Mouse (Mus musculus) cerebellum, adult 2 months (tissue): ENCODE data around the gene Ccdc187. TPM values are rescaled to one million over a fixed set of nuclear protein-coding genes. Genes with fewer than 3 reads are reported as not detected.
A peak's percentile ranks its signal among the peaks of the same experiment; 100 is the strongest.

Experiments used
- DNase-seq, 2 experiments: peaks; one replicate each; pipeline ENCODE4 v3.0.0; 2021
- H3K27ac ChIP-seq: fragments of 200-500 bp; 2 replicates; pipeline ENCODE4 v1.5.1; 2012; ENCODE audit warnings: low read length, control low read depth, inconsistent platforms; ENCODE audit not compliant: insufficient read depth
- H3K27me3 ChIP-seq: fragments of 200-500 bp; 2 replicates; pipeline ENCODE4 v1.6.1; 2012; ENCODE audit warnings: inconsistent platforms, mild to moderate bottlenecking, low read length, moderate library complexity; ENCODE audit not compliant: control insufficient read depth, insufficient read depth
- H3K4me1 ChIP-seq: fragments of 200-500 bp; 2 replicates; pipeline ENCODE4 v1.6.1; 2011; ENCODE audit warnings: low read length; ENCODE audit not compliant: control insufficient read depth, insufficient read depth
- H3K4me3 ChIP-seq: fragments of 200-500 bp; replicated peaks from 2 replicates; pipeline ENCODE3; 2011; ENCODE audit warnings: mild to moderate bottlenecking, low read depth, low read length, control low read depth; ENCODE audit not compliant: insufficient read depth
- CTCF ChIP-seq: fragments of 200-500 bp; IDR thresholded peaks from 2 replicates; pipeline ENCODE4 v1.5.1; 2011; ENCODE audit warnings: low read depth, mild to moderate bottlenecking, control low read depth, low read length, moderate library complexity, borderline replicate concordance; ENCODE audit not compliant: insufficient read depth
- POLR2A ChIP-seq: fragments of 200-500 bp; IDR thresholded peaks from 2 replicates; pipeline ENCODE4 v1.6.1; 2011; ENCODE audit warnings: low read length, control low read depth, borderline replicate concordance; ENCODE audit not compliant: insufficient read depth
- WGBS: fragments of 180-500 bp; shearing (Covaris S2); methylation state at CpG from one replicate; pipeline ENCODE4 v1.1.7; 2018; 5-methylcytosine and 5-hydroxymethylcytosine counted together
- polyA plus RNA-seq: library from polyadenylated mRNA; depleted of rRNA; stranded (reverse); fragments of >200 nt; gene quantifications from 2 replicates; pipeline ENCODE4 v1.2.3, GENCODE M21; 2012

Ccdc187 gene
- polyA plus RNA-seq, 1 experiment = 3.0 TPM

DNA sequence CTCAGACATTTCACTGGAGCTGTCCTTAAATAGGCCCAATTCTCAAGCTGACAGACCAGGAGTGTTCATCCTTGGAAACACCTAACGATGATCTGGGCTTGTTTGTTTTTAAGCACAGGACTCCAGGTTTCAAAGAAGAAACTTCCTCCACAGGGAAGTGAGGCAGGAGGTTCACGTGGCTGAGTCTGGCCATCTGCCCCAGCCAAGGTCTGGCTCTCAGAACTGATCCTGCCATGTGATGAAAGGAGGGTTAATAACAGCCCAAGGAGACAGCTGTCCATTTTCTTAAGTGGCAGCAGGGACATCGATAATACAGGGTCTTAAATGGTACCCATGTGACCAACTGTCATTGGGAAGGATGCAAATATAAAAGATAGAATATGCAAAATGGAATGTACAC lies 84.8 kb downstream of the Ccdc187 start:
- H3K27ac ChIP-seq = no peak overlapping the region
- no peaks in the 10 kb centered on the region; the same call in 1 of the 2 replicates for H3K4me1 ChIP-seq
- 28% methylated on average over 3 of the region's 3 CpGs for WGBS
- DNase-seq = no peak
- H3K27me3 ChIP-seq = no peaks in the 10 kb centered on the region
- TF ChIP-seq POLR2A (no peak), CTCF (no peak)
- H3K4me3 ChIP-seq = no peak overlapping the region

DNA sequence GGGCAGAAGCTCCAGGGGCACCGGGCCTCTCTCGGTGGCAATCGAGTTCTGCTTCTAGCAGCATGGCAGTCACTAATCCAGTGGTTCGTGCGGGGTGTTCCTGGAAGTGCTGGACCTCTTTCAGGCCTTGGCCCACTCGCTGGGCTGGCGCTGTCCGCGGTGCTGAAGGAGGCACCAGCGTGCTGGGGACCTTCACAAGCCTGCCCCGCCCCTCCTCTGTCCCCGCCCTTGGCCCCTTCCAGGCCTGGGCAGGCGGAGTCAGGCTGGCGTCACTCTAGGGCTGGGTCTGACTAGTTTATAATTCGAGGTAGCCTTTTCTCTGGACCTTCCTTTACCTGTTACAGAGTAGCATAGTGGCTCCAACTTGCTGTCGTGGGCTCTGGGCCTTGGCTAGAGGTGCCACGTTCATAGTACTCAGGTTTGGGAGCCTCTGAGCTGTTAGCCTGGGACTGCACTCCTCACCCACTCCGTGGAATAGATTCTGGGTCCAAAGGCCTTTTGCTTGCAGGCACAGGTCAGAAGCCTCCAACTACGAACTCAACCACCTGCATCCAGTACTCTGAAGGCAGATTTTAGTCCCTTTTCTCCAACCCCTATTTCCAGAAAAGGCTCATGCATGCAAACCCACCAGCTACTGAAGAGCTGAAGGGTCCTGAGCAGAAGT lies 86.1 kb downstream of the Ccdc187 start, which contains the start of gene Lhx3:
Lhx3 (minus strand) TSS at position 164 of the 664 bp plus-strand sequence.
- no peaks in the 10 kb centered on the region for H3K27me3 ChIP-seq
- WGBS = 57% methylated on average over 19 of the region's 19 CpGs

DNA sequence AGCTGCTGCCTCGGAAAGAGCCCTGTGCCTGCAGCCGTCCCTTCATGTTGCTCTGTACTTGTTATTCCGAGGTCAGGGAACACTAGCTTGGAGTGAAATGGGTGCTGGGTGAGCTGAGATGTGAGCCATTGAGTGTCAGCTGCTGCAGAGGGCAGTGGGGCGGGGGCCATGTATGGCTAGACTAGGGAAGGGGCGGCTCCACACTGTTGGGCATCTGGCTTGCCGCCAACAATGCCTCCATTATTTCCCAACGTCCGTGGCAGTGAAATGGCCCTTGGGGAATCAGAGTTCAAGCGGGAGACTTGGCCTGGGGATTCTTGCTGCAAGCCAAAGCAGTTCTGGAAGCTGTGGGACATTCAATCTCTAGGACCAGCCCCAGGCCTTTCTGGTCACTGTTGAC lies 86.8 kb downstream of the Ccdc187 start:
- WGBS = 41% methylated on average over 9 of the region's 9 CpGs
- Histone ChIP-seq H3K27ac (no peak overlapping the region), H3K4me3 (no peak overlapping the region), H3K27me3 (no peaks in the 10 kb centered on the region), H3K4me1 (no peaks in the 10 kb centered on the region)
- DNase-seq = no peak
- TF ChIP-seq POLR2A (no peak), CTCF (no peak)

More for the DNA sequence above, 86.1 kb downstream of the Ccdc187 start, which contains the start of gene Lhx3:
- Histone ChIP-seq H3K4me1 (no peaks in the 10 kb centered on the region), H3K27ac (no peak within 1 kb of the TSS), H3K4me3 (no peak within 1 kb of the TSS)
- DNase-seq = peak in 1 of 2 experiments; percentile 39
- no peak for TF ChIP-seq POLR2A
- no peak for TF ChIP-seq CTCF

DNA sequence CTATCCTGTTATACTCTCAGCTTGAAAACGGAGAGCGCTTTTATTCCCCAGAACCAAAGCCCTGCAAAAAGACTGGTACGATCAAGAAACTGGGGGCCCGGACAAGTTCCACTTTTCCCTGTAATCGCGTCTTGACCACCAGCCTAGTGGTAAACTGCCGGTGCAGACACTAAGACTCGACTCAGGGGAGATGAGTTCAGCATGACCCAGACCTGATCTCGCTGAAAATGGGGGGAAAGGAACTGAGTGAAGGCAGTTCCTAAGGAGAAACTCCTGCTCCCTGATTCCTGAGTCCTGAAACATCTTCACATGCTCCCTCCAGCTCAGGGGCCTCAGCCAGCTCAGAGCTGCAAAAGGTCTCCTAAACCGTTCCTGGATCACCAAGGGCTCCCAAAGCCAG lies 88.6 kb downstream of the Ccdc187 start:
- H3K27me3 ChIP-seq = no peaks in the 10 kb centered on the region
- TF ChIP-seq POLR2A = no peak
- no peak for DNase-seq
- no peak overlapping the region for H3K4me3 ChIP-seq
- no peaks in the 10 kb centered on the region for H3K4me1 ChIP-seq
- no peak overlapping the region for H3K27ac ChIP-seq
- WGBS = 85% methylated on average over 10 of the region's 10 CpGs

DNA sequence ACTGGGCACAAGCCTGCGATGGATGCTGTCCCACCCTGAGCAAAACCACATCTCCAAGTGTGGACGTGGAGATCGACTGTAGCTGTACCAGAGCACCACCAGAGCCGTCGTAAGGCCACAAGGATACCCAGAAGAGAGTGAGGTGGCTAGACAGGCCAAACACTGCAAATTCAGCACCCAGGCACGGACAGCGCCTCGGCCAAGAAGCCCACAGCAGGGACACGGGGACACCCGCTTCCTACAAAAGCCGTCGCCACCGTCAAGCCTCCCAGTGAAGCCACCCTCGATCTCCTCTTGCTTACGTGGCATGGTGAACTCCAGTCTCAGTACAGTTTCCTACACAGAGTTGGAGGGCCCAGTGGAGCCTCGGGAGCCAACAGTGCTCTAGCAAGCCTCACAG lies 89.2 kb downstream of the Ccdc187 start:
- DNase-seq = no peak
- Histone ChIP-seq H3K4me1 (no peaks in the 10 kb centered on the region), H3K27ac (no peak overlapping the region), H3K4me3 (no peak overlapping the region), H3K27me3 (no peaks in the 10 kb centered on the region)
- 80% methylated on average over 16 of the region's 16 CpGs for WGBS
- TF ChIP-seq CTCF = no peak
- no peak for TF ChIP-seq POLR2A

DNA sequence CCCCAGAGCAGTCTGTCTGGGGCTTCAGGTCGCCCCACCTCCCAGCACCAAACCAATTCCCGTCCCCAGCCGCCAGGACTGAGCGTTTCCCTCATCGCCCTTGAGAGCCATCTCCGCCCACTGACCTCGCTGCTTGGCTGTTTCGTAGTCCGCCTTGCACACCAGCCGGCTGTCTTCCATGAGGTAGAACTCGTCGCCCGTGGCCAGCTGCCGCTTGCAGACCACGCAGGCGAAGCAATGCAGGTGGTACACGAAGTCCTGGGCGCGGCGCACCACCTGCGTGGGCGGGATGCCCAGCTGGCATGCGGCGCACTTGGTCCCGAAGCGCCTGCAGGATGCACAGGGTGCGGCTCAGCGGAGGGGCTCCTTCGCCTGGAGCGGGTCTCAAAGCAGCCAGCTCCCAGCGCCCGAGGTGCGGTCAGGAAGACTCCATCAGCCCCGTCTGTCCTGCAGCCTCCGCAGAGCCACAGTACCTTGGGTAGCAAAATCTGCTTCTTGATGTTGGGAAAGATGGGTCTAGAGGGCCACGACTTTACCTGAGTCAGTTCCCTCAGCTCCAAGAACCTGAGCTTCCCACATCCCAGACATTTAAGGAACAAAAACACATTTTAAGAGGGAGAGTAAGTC lies 91.4 kb downstream of the Ccdc187 start:
- H3K27ac ChIP-seq = no peak overlapping the region
- peak; percentile 28 to 44 for DNase-seq
- WGBS = 5% methylated on average over 36 of the region's 36 CpGs
- TF ChIP-seq POLR2A (no peak), CTCF (no peak)
- H3K4me3 ChIP-seq = peak overlapping the region; percentile 46
- H3K27me3 ChIP-seq = no peaks in the 10 kb centered on the region
- no peaks in the 10 kb centered on the region for H3K4me1 ChIP-seq

DNA sequence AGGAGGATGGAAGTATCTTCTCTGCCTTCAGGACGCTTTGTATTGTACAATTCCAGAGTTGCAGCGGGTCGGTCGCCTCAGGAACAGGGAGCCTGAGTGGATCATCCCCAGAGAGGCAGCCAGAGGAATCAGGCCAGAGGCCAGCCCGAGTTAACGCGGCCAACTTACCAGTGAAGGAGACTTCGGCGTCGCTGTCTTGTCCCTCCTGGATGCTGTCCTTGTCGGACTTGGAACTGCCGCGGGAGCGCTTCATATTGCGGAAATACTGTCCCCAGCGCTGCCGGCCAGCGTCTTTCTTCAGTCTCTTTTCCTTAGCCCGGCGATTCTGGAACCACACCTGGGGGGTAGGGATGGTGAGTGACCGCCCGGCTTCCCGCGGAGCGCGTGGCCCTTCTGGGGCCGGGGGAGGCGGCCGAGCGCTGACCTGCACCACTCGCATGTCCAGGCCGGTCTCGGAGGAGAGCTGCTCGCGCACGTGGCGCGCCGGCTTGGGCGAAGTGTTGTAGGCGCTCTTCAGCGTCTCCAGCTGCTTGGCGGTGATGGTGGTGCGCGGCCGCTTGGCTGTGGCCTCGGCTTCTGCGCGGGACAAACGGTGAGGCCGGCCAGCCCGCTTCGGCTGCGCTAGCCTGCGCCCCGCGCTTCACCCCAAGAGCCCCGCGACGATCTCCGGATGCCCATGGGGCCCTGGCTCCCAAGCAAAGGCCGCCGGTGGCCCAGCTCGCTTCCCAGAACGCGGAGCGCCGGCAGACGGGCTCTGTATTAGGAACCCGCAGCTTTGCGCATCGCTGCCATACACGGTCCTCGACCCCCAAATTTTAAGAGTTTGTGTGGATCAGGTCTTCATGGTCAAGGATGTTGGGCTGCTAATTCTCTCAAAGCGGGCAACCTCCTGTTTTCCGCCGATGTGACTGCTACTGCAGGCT lies 92.2 kb downstream of the Ccdc187 start:
- no peaks in the 10 kb centered on the region for H3K4me1 ChIP-seq
- no peak overlapping the region for H3K27ac ChIP-seq
- 2% methylated on average over 76 of the region's 77 CpGs for WGBS
- peak overlapping the region; percentile 46 for H3K4me3 ChIP-seq
- no peak for TF ChIP-seq POLR2A
- no peak for TF ChIP-seq CTCF
- no peaks in the 10 kb centered on the region for H3K27me3 ChIP-seq
- peak in 1 of 2 experiments; percentile 36 for DNase-seq
